Mouse (Mus musculus): ENCODE measurements around the gene Spdye4a. TPM values are rescaled to one million over a fixed set of nuclear protein-coding genes. Genes with fewer than 3 reads are reported as not detected.
A peak's percentile ranks its signal among the peaks of the same experiment; 100 is the strongest.

Spdye4a gene
- polyA plus RNA-seq, 2 experiments: not detected

DNA sequence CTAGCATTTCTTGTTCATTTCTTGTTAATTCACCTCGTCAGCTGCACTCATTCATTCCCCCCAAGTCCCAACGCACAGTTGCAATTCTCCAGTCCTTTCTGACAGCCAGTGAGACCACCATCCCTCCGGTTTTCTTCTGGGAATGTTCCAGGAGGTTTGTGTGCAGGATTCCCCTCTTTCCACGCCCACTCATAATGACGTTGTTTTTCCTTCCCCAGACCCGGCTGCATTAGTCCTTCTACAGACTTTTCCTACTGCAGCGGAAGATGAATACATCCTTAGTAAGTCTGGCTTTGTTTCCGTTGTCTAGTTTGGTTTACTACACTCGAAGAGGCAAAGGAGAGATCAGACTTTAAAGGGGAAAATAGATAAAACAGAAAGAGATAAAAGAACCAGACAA, 9.3 kb upstream of the Spdye4a start:
- Histone ChIP-seq H3K4me3 (ENCODE audit: insufficient read depth in 1 of 2, low read depth in 2 of 2, low read length in 2 of 2) (peak overlapping the region; percentile 18 to 81; a peak in 3 of 4 replicates), H3K9me3 (ENCODE audit: control insufficient read depth, low read length) (no peaks in the 10 kb centered on the region), H3K4me2 (ENCODE audit: low read depth) (peak overlapping the region; percentile 87), H3K36me3 (replicated peaks; ENCODE audit: control insufficient read depth, insufficient read depth, low read depth) (no peaks in the 10 kb centered on the region), H3K4me1 (replicated peaks; ENCODE audit: control insufficient read depth in 2 of 2, insufficient read depth in 2 of 2, low read length in 1 of 2) (peaks cover 0 to 5% of the 10 kb centered on the region in 2 experiments; a peak in 1 of 4 replicates), H3K9ac (replicated peaks) (no peak overlapping the region), H3K27me3 (ENCODE audit: control insufficient read depth, insufficient read depth, low read length) (no peaks in the 10 kb centered on the region), H3K27ac (no peak overlapping the region)
- 42% methylated on average over 9 of the region's 9 CpGs for WGBS (ENCODE audit: insufficient replicate concordance)
- DNase-seq (ENCODE audit: low read depth in 3 of 3, low spot score in 3 of 3): no peak
- ATAC-seq (ENCODE audit: insufficient read depth): no peak
- TF ChIP-seq EP300 (IDR thresholded peaks at IDR 0.05; ENCODE audit: low read depth) (no peak), CTCF (IDR thresholded peaks at IDR 0.05; ENCODE audit: low read depth) (no peak)

DNA sequence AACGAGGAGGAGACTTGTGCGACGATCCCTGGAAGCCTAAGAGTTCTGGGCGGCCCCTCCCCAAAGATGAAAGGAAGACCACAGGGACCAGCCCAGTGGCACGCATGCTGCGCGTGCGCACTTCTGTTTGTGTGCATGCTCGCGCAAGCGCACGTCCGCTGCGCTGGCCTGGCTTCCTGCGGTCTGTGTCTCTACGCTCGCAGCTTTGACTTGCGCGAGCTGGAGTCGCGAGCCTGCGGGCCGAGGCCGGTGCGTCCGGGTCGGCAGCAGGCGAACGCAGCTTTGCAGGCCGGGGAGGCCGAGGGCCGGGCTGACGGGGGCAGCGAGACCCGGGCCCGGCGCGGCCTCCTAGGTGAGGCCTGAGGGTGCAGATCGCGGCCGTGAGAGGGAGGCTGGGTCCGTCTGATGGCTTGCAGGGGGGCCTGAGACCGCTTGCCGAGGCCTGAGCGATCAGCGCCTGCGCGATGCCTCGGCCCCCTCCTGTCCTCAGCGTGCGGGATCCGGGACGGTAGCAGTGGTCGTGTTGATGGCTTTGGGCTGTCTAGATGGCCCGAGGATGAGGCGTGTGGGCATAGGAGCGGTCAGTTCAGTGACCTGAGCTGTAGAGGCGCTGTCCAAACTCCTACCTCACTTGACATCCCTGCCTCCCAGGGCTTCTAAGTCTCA, 8.5 kb upstream of the Spdye4a start, which contains the start of gene Zfp12:
TSS of gene Zfp12 (plus strand) at position 136 of the 666 bp plus-strand sequence.
- H3K9ac ChIP-seq (replicated peaks): peak within 1 kb of the TSS; percentile 67
- peak within 1 kb of the TSS; percentile 87 for H3K4me2 ChIP-seq (ENCODE audit: low read depth)
- peak within 1 kb of the TSS; percentile 34; the same call in 1 of the 2 replicates for H3K27ac ChIP-seq
- under 1% methylated on average over 58 of the region's 58 CpGs for WGBS (ENCODE audit: insufficient replicate concordance)
- TF ChIP-seq EP300 (IDR thresholded peaks at IDR 0.05; ENCODE audit: low read depth) (no peak), CTCF (IDR thresholded peaks at IDR 0.05; ENCODE audit: low read depth) (peak; percentile 45; the same call in 1 of the 2 replicates)
- H3K4me3 ChIP-seq (ENCODE audit: insufficient read depth in 1 of 2, low read depth in 2 of 2, low read length in 2 of 2): peak within 1 kb of the TSS; percentile 63 to 81
- DNase-seq (ENCODE audit: low read depth in 3 of 3, low spot score in 3 of 3) (peak; percentile 66), ATAC-seq (ENCODE audit: insufficient read depth) (peak; percentile 92)
- no peaks in the 10 kb centered on the region for H3K9me3 ChIP-seq (ENCODE audit: control insufficient read depth, low read length)
- no peaks in the 10 kb centered on the region for H3K36me3 ChIP-seq (replicated peaks; ENCODE audit: control insufficient read depth, insufficient read depth, low read depth)
- no peaks in the 10 kb centered on the region for H3K27me3 ChIP-seq (ENCODE audit: control insufficient read depth, insufficient read depth, low read length)
- H3K4me1 ChIP-seq (replicated peaks; ENCODE audit: control insufficient read depth in 2 of 2, insufficient read depth in 2 of 2, low read length in 1 of 2): peaks cover 0 to 5% of the 10 kb centered on the region in 2 experiments; a peak in 1 of 4 replicates

DNA sequence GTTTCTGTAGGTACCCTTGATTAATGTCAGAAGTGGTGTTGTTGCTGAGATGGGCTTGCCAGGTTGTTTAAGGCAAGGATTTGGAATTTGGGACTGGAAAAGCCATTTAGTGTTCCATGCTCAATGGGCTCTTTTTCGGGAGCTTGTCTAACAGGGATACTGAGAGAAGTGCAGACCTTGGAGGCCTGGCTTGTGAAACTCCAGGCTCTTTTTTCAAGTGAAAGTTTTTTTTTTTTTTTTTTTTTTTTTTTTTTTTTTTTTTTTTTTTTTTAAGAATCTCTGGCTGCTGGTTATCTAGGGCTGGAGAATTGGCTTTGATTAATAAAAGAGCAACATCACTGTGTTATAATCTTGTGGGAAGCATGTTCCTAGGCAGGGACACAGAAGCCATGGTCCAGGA, 4.4 kb downstream of the Spdye4a start:
- Histone ChIP-seq H3K27me3 (ENCODE audit: control insufficient read depth, insufficient read depth, low read length) (no peaks in the 10 kb centered on the region), H3K4me2 (ENCODE audit: low read depth) (no peak overlapping the region), H3K9me3 (ENCODE audit: control insufficient read depth, low read length) (no peaks in the 10 kb centered on the region), H3K4me1 (replicated peaks; ENCODE audit: control insufficient read depth in 2 of 2, insufficient read depth in 2 of 2, low read length in 1 of 2) (no peaks in the 10 kb centered on the region), H3K36me3 (replicated peaks; ENCODE audit: control insufficient read depth, insufficient read depth, low read depth) (no peaks in the 10 kb centered on the region), H3K9ac (replicated peaks) (no peak overlapping the region), H3K4me3 (ENCODE audit: insufficient read depth in 1 of 2, low read depth in 2 of 2, low read length in 2 of 2) (no peak overlapping the region), H3K27ac (no peak overlapping the region)
- TF ChIP-seq CTCF (IDR thresholded peaks at IDR 0.05; ENCODE audit: low read depth): no peak
- TF ChIP-seq EP300 (IDR thresholded peaks at IDR 0.05; ENCODE audit: low read depth): no peak
- no peak for ATAC-seq (ENCODE audit: insufficient read depth)
- no peak for DNase-seq (ENCODE audit: low read depth in 3 of 3, low spot score in 3 of 3)
- WGBS (ENCODE audit: insufficient replicate concordance): 59% methylated on average over 1 of the region's 1 CpGs

DNA sequence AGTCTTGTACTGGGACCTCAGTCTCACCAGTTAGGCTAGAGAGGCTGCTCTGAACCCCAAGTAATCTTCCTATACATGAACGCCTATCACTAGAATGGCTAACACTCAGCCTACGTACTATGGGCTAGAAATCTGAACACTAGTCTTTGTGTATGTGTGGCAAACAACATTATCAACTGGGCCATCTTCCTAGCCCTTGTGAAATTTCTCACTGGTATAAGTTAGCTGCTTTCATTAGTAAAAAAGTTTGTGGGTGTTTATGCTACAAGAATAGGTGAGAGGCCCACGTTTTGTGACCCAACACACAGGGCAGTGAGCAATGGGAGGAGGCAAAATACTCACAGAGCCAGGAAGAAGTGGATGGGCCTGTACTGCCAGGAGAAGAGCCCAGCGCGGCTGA, 5.7 kb downstream of the Spdye4a start:
- WGBS (ENCODE audit: insufficient replicate concordance): 59% methylated on average over 5 of the region's 5 CpGs
- DNase-seq (ENCODE audit: low read depth in 3 of 3, low spot score in 3 of 3) (no peak), ATAC-seq (ENCODE audit: insufficient read depth) (no peak)
- Histone ChIP-seq H3K4me1 (replicated peaks; ENCODE audit: control insufficient read depth in 2 of 2, insufficient read depth in 2 of 2, low read length in 1 of 2) (no peaks in the 10 kb centered on the region), H3K36me3 (replicated peaks; ENCODE audit: control insufficient read depth, insufficient read depth, low read depth) (no peaks in the 10 kb centered on the region), H3K4me3 (ENCODE audit: insufficient read depth in 1 of 2, low read depth in 2 of 2, low read length in 2 of 2) (no peak overlapping the region), H3K9ac (replicated peaks) (no peak overlapping the region), H3K9me3 (ENCODE audit: control insufficient read depth, low read length) (no peaks in the 10 kb centered on the region), H3K27me3 (ENCODE audit: control insufficient read depth, insufficient read depth, low read length) (no peaks in the 10 kb centered on the region), H3K4me2 (ENCODE audit: low read depth) (no peak overlapping the region), H3K27ac (no peak overlapping the region)
- no peak for TF ChIP-seq EP300 (IDR thresholded peaks at IDR 0.05; ENCODE audit: low read depth)
- no peak for TF ChIP-seq CTCF (IDR thresholded peaks at IDR 0.05; ENCODE audit: low read depth)

DNA sequence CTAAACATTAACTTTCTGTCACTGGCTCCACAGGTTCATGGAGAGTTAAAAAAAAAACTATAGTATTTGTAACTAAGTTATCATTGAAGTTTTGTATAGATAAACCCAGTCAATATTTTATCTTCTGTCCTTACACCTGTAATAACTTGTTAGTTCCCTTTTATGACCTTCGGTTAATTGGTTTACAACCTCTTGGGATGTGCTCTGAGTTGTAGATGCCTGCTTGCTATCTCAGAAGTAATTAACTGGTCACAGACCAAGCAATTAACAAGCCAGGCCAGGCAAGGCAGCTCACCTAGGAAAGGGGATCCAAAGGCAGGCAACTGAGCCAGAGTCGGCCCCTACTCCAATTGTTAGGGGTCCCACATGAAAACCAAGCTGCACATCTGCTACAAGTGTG, 12.9 kb downstream of the Spdye4a start:
- Histone ChIP-seq H3K36me3 (replicated peaks; ENCODE audit: control insufficient read depth, insufficient read depth, low read depth) (no peaks in the 10 kb centered on the region), H3K9me3 (ENCODE audit: control insufficient read depth, low read length) (no peaks in the 10 kb centered on the region), H3K27me3 (ENCODE audit: control insufficient read depth, insufficient read depth, low read length) (no peaks in the 10 kb centered on the region), H3K4me1 (replicated peaks; ENCODE audit: control insufficient read depth in 2 of 2, insufficient read depth in 2 of 2, low read length in 1 of 2) (no peaks in the 10 kb centered on the region), H3K27ac (no peak overlapping the region), H3K4me3 (ENCODE audit: insufficient read depth in 1 of 2, low read depth in 2 of 2, low read length in 2 of 2) (no peak overlapping the region), H3K4me2 (ENCODE audit: low read depth) (no peak overlapping the region), H3K9ac (replicated peaks) (no peak overlapping the region)
- TF ChIP-seq EP300 (IDR thresholded peaks at IDR 0.05; ENCODE audit: low read depth) (no peak), CTCF (IDR thresholded peaks at IDR 0.05; ENCODE audit: low read depth) (no peak)
- 49% methylated on average over 2 of the region's 2 CpGs for WGBS (ENCODE audit: insufficient replicate concordance)
- DNase-seq (ENCODE audit: low read depth in 3 of 3, low spot score in 3 of 3): no peak
- no peak for ATAC-seq (ENCODE audit: insufficient read depth)
